Mouse (Mus musculus) liver, adult 2 months (tissue): ENCODE results near the gene Sept9.

Experiments used
- CTCF ChIP-seq: fragments of 200-500 bp; IDR thresholded peaks from 2 replicates; pipeline ENCODE4 v1.5.1; 2011; ENCODE audit warnings: low read depth, low read length, control low read depth
- POLR2A ChIP-seq: fragments of 200-500 bp; IDR thresholded peaks from 2 replicates; pipeline ENCODE4 v1.6.1; 2011; ENCODE audit warnings: low read length, control low read depth; ENCODE audit not compliant: insufficient read depth; ENCODE audit errors: extremely low read depth

DNA sequence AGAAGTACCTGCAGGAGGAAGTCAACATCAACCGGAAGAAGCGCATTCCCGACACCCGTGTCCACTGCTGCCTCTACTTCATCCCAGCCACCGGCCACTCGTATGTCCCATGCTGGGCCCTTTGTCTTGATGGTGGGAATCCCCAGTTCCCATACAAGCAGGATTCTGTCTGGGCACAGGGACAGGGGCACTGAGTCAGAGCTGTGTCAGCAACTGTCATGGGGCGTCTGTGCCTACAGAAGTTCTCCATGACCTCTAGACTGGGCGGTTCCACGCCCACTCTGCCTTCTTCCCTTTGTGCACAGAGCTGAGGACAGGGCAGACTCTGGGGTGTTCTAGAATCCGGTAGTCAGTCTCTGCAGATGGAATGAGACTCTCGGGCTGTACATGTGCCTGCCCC, 153.7 kb downstream of the Sept9 start:
- TF ChIP-seq POLR2A (no peak), CTCF (no peak)
